Mouse (Mus musculus) myocyte (in vitro differentiated cells): ENCODE measurements around the gene Dab1.

Experiments used
- CEBPB ChIP-seq: IDR thresholded peaks from 2 replicates; pipeline ENCODE4 v1.6.1; 2011; ENCODE audit warnings: mild to moderate bottlenecking, moderate library complexity; ENCODE audit not compliant: poor library complexity, insufficient read depth, severe bottlenecking
- MAX ChIP-seq: IDR thresholded peaks from one replicate; pipeline ENCODE4 v1.6.1; 2011; ENCODE audit warnings: low read depth, mild to moderate bottlenecking, control low read depth
- SRF ChIP-seq: IDR thresholded peaks from one replicate; pipeline ENCODE4 v1.6.1; 2011; ENCODE audit warnings: low read depth; ENCODE audit not compliant: control insufficient read depth, insufficient read length

DNA sequence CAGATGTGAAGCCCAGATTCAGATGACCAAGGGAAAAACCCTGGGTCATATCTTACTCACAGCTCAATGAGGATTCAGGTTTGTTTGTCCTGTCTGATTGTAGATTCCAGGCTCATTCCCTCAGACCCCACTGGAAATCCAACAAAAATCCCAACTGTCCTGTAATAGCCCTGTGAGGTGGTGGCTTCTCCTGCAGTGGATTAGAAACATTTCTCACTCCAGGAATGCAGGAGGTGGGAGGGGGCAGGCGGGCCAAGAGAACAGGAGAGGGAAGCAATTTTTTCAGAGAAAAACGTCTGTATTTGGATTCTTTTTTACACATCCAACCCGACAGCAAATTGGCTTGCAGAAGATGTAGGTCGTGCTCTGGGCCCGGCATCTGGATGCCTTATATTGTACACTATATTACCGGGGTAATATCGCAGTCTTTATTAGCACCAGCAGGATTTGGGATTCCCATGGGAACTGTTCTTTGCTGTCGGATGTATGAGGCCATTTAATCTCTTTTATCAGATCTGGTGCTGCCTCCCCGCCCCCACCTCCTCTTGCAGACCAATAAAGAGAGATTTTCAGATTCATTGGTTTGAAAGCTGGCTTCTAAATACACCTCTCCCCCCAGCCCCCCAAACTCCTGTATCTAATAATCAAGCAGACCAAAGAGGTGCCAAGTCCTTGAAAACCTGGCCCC lies 29.2 kb downstream of the Dab1 start:
- TF ChIP-seq SRF (no peak), CEBPB (no peak), MAX (no peak)
